Mouse (Mus musculus): ENCODE results near the gene Olfr248. TPM values are rescaled to one million over a fixed set of nuclear protein-coding genes. Genes with fewer than 3 reads are reported as not detected.
"Not testable (repeated sequence)": the region's sequence is repeated elsewhere in the genome, so short reads cannot be mapped to it uniquely, and the experiment has no call there.

The Olfr248 gene
- polyA plus RNA-seq (2014; fragmentation: Nextera tagmentation; extraction: Ambion mirVana) = not detected in 2 replicates

- H3K9ac ChIP-seq (ENCODE audit: low read depth, low read length) = no peak within 1 kb of the TSS
- WGBS = 90% methylated on average over 2 of the region's 2 CpGs
- H3K9me3 ChIP-seq (ENCODE audit: control insufficient read depth, low read length) = no peaks in the 10 kb centered on the region
- H3K4me1 ChIP-seq (ENCODE audit: control insufficient read depth, insufficient read depth, low read length) = no peaks in the 10 kb centered on the region
- H3K4me3 ChIP-seq (ENCODE audit: low read length) = no peak within 1 kb of the TSS
- no peak for ATAC-seq (ENCODE audit: low FRiP score, low TSS enrichment)
- no peaks in the 10 kb centered on the region for H3K36me3 ChIP-seq (ENCODE audit: control insufficient read depth, insufficient read depth, low read length)
- no peaks in the 10 kb centered on the region for H3K27me3 ChIP-seq (ENCODE audit: control insufficient read depth, insufficient read depth, low read length)
- no peak within 1 kb of the TSS for H3K4me2 ChIP-seq (replicated peaks; ENCODE audit: low read depth, low read length)
- no peak within 1 kb of the TSS for H3K27ac ChIP-seq (ENCODE audit: low read depth, low read length)
These were observed at the start of gene Olfr248 for GRCm38 (mm10) chr1:174390746-174391145. Gene Olfr248, plus strand, starts transcription at chr1:174391046.

GRCm38 (mm10) chr1:174353636-174354035, 37.2 kb upstream of the Olfr248 start:
- not testable (repeated sequence) for H3K4me3 ChIP-seq (ENCODE audit: low read length); H3K36me3 ChIP-seq (ENCODE audit: control insufficient read depth, insufficient read depth, low read length); H3K4me2 ChIP-seq (replicated peaks; ENCODE audit: low read depth, low read length); H3K27ac ChIP-seq (ENCODE audit: low read depth, low read length); H3K9ac ChIP-seq (ENCODE audit: low read depth, low read length); H3K9me3 ChIP-seq (ENCODE audit: control insufficient read depth, low read length); H3K4me1 ChIP-seq (ENCODE audit: control insufficient read depth, insufficient read depth, low read length); ATAC-seq (ENCODE audit: low FRiP score, low TSS enrichment); H3K27me3 ChIP-seq (ENCODE audit: control insufficient read depth, insufficient read depth, low read length)
- WGBS = 72% methylated on average over 1 of the region's 1 CpGs

DNA sequence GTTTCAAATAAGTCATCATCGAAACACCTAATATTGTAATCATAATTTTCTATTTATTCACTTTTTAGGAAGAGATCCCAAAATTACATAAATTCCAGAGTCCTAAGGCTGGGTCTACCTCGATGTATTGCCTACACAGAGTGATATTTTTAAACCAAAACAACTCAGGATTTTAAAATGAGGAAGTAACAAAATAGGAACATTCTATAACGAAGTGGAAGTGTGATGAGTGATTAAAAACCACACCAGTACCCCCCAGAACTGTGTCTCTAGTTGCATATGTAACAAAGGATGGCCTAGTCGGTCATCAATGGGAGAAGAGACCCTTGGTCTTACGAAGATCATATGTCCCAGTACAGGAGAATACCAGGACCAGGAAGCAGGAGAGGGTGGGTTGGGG, 36.2 kb upstream of the Olfr248 start:
- Histone ChIP-seq H3K9ac (ENCODE audit: low read depth, low read length) (no peak overlapping the region), H3K27me3 (ENCODE audit: control insufficient read depth, insufficient read depth, low read length) (no peaks in the 10 kb centered on the region), H3K27ac (ENCODE audit: low read depth, low read length) (no peak overlapping the region), H3K9me3 (ENCODE audit: control insufficient read depth, low read length) (no peaks in the 10 kb centered on the region), H3K4me1 (ENCODE audit: control insufficient read depth, insufficient read depth, low read length) (no peaks in the 10 kb centered on the region), H3K36me3 (ENCODE audit: control insufficient read depth, insufficient read depth, low read length) (no peaks in the 10 kb centered on the region), H3K4me2 (replicated peaks; ENCODE audit: low read depth, low read length) (no peak overlapping the region), H3K4me3 (ENCODE audit: low read length) (no peak overlapping the region)
- 79% methylated on average over 5 of the region's 5 CpGs for WGBS
- ATAC-seq (ENCODE audit: low FRiP score, low TSS enrichment) = no peak

GRCm38 (mm10) chr1:174364882-174365451, 25.9 kb upstream of the Olfr248 start, which contains the start of gene Olfr417:
Gene Olfr417, plus strand, starts transcription at chr1:174365122.
- H3K27ac ChIP-seq (ENCODE audit: low read depth, low read length) = no peak within 1 kb of the TSS
- no peaks in the 10 kb centered on the region for H3K36me3 ChIP-seq (ENCODE audit: control insufficient read depth, insufficient read depth, low read length)
- 62% methylated on average over 2 of the region's 2 CpGs for WGBS

GRCm38 (mm10) chr1:174373799-174374198, 17.0 kb upstream of the Olfr248 start:
- H3K4me1 ChIP-seq (ENCODE audit: control insufficient read depth, insufficient read depth, low read length) = no peaks in the 10 kb centered on the region
- H3K36me3 ChIP-seq (ENCODE audit: control insufficient read depth, insufficient read depth, low read length) = no peaks in the 10 kb centered on the region
- H3K4me3 ChIP-seq (ENCODE audit: low read length) = no peak overlapping the region
- H3K9me3 ChIP-seq (ENCODE audit: control insufficient read depth, low read length) = no peaks in the 10 kb centered on the region
- no peak overlapping the region for H3K9ac ChIP-seq (ENCODE audit: low read depth, low read length)
- WGBS = 92% methylated on average over 3 of the region's 3 CpGs
- H3K27me3 ChIP-seq (ENCODE audit: control insufficient read depth, insufficient read depth, low read length) = no peaks in the 10 kb centered on the region
- H3K4me2 ChIP-seq (replicated peaks; ENCODE audit: low read depth, low read length) = no peak overlapping the region
- H3K27ac ChIP-seq (ENCODE audit: low read depth, low read length) = no peak overlapping the region
- ATAC-seq (ENCODE audit: low FRiP score, low TSS enrichment) = no peak

More at GRCm38 (mm10) chr1:174364882-174365451, 25.9 kb upstream of the Olfr248 start, which contains the start of gene Olfr417:
- no peaks in the 10 kb centered on the region for H3K4me1 ChIP-seq (ENCODE audit: control insufficient read depth, insufficient read depth, low read length)
- H3K27me3 ChIP-seq (ENCODE audit: control insufficient read depth, insufficient read depth, low read length) = no peaks in the 10 kb centered on the region
- H3K4me3 ChIP-seq (ENCODE audit: low read length) = no peak within 1 kb of the TSS
- H3K9me3 ChIP-seq (ENCODE audit: control insufficient read depth, low read length) = no peaks in the 10 kb centered on the region
- ATAC-seq (ENCODE audit: low FRiP score, low TSS enrichment) = no peak
- H3K4me2 ChIP-seq (replicated peaks; ENCODE audit: low read depth, low read length) = no peak within 1 kb of the TSS
- H3K9ac ChIP-seq (ENCODE audit: low read depth, low read length) = no peak within 1 kb of the TSS

DNA sequence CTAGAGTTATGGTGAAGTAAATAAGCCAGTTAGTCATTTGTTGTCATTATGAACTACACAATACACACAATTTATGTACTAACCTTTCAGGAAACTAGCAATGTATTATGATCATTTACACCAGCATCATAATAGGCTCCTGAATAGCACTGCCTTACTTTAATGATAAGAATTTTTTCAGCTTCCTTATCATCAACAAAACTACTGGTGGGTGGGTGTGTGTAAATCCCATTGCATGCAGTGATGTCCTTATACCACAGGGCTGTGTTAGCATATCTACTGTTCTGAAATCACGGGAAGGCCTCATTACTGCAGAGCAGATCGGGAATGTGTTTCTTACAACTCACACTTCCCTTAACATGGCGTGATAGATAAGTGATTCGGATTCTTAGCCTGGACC, 32.1 kb downstream of the Olfr248 start:
- Histone ChIP-seq H3K4me2 (replicated peaks; ENCODE audit: low read depth, low read length) (no peak overlapping the region), H3K36me3 (ENCODE audit: control insufficient read depth, insufficient read depth, low read length) (no peaks in the 10 kb centered on the region), H3K4me1 (ENCODE audit: control insufficient read depth, insufficient read depth, low read length) (no peaks in the 10 kb centered on the region), H3K27ac (ENCODE audit: low read depth, low read length) (no peak overlapping the region), H3K9ac (ENCODE audit: low read depth, low read length) (no peak overlapping the region), H3K9me3 (ENCODE audit: control insufficient read depth, low read length) (no peaks in the 10 kb centered on the region), H3K27me3 (ENCODE audit: control insufficient read depth, insufficient read depth, low read length) (no peaks in the 10 kb centered on the region), H3K4me3 (ENCODE audit: low read length) (no peak overlapping the region)
- no peak for ATAC-seq (ENCODE audit: low FRiP score, low TSS enrichment)
- WGBS = 87% methylated on average over 4 of the region's 4 CpGs

- Histone ChIP-seq H3K4me1 (ENCODE audit: control insufficient read depth, insufficient read depth, low read length) (no peaks in the 10 kb centered on the region), H3K36me3 (ENCODE audit: control insufficient read depth, insufficient read depth, low read length) (no peaks in the 10 kb centered on the region), H3K27me3 (ENCODE audit: control insufficient read depth, insufficient read depth, low read length) (no peaks in the 10 kb centered on the region), H3K4me2 (replicated peaks; ENCODE audit: low read depth, low read length) (no peak within 1 kb of the TSS), H3K4me3 (ENCODE audit: low read length) (no peak within 1 kb of the TSS), H3K9ac (ENCODE audit: low read depth, low read length) (no peak within 1 kb of the TSS), H3K27ac (ENCODE audit: low read depth, low read length) (no peak within 1 kb of the TSS), H3K9me3 (ENCODE audit: control insufficient read depth, low read length) (no peaks in the 10 kb centered on the region)
- no peak for ATAC-seq (ENCODE audit: low FRiP score, low TSS enrichment)
- WGBS = 81% methylated on average over 1 of the region's 1 CpGs
These were observed 32.9 kb downstream of the Olfr248 start, which contains the start of gene Olfr414 for GRCm38 (mm10) chr1:174423764-174424163. Gene Olfr414, plus strand, starts transcription at chr1:174424064.

- Histone ChIP-seq H3K27me3 (ENCODE audit: control insufficient read depth, insufficient read depth, low read length) (no peaks in the 10 kb centered on the region), H3K4me3 (ENCODE audit: low read length) (no peak overlapping the region), H3K9me3 (ENCODE audit: control insufficient read depth, low read length) (no peaks in the 10 kb centered on the region), H3K4me1 (ENCODE audit: control insufficient read depth, insufficient read depth, low read length) (no peaks in the 10 kb centered on the region), H3K36me3 (ENCODE audit: control insufficient read depth, insufficient read depth, low read length) (no peaks in the 10 kb centered on the region), H3K4me2 (replicated peaks; ENCODE audit: low read depth, low read length) (no peak overlapping the region), H3K9ac (ENCODE audit: low read depth, low read length) (no peak overlapping the region), H3K27ac (ENCODE audit: low read depth, low read length) (no peak overlapping the region)
- no peak for ATAC-seq (ENCODE audit: low FRiP score, low TSS enrichment)
- 56% methylated on average over 3 of the region's 3 CpGs for WGBS
These were observed 35.5 kb downstream of the Olfr248 start for GRCm38 (mm10) chr1:174426180-174426986.

- Histone ChIP-seq H3K9me3 (ENCODE audit: control insufficient read depth, low read length) (no peaks in the 10 kb centered on the region), H3K36me3 (ENCODE audit: control insufficient read depth, insufficient read depth, low read length) (no peaks in the 10 kb centered on the region), H3K4me1 (ENCODE audit: control insufficient read depth, insufficient read depth, low read length) (no peaks in the 10 kb centered on the region), H3K4me2 (replicated peaks; ENCODE audit: low read depth, low read length) (no peak overlapping the region), H3K4me3 (ENCODE audit: low read length) (no peak overlapping the region), H3K27me3 (ENCODE audit: control insufficient read depth, insufficient read depth, low read length) (no peaks in the 10 kb centered on the region), H3K9ac (ENCODE audit: low read depth, low read length) (no peak overlapping the region), H3K27ac (ENCODE audit: low read depth, low read length) (no peak overlapping the region)
- WGBS = 90% methylated on average over 1 of the region's 1 CpGs
- ATAC-seq (ENCODE audit: low FRiP score, low TSS enrichment) = no peak
These were observed 36.6 kb downstream of the Olfr248 start for GRCm38 (mm10) chr1:174427402-174427801.
